Mouse (Mus musculus): Measurements from ENCODE around the gene Mtr. TPM values are rescaled to one million over a fixed set of nuclear protein-coding genes. Genes with fewer than 3 reads are reported as not detected.

The Mtr gene
- polyA plus RNA-seq, 1 experiment from 2014 or later = 4.0 TPM

DNA sequence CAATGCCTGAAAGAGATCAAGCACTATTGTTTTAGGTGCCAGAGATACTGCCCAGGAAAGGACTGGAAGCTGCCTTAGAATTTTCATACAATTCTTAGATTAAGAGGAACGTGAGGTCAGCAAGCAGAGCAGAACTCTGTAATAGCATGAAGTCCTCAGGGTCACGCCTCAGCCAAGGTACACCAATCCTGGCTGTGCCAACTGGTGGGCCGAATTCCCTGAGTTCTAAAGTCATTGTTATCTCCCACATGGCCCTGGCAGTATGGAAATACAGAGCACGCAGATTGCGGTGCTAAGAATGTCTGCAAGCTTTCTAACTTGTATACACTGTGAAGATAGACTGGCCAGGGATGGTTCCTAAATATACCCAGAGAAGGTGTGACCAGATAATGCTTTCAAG, 43.0 kb downstream of the Mtr start:
- no peaks in the 10 kb centered on the region for H3K9me3 ChIP-seq (ENCODE audit: control insufficient read depth, low read length)
- no peak overlapping the region for H3K27ac ChIP-seq (ENCODE audit: low read depth, low read length)
- H3K27me3 ChIP-seq (ENCODE audit: control insufficient read depth, insufficient read depth, low read length) = no peaks in the 10 kb centered on the region
- H3K4me3 ChIP-seq (ENCODE audit: low read depth, low read length) = no peak overlapping the region
- no peak overlapping the region for H3K4me2 ChIP-seq (ENCODE audit: low read depth, low read length)
- 88% methylated on average over 5 of the region's 5 CpGs for WGBS
- H3K4me1 ChIP-seq (ENCODE audit: control insufficient read depth, insufficient read depth, low read length) = no peaks in the 10 kb centered on the region
- peaks cover 16% of the 10 kb centered on the region for H3K36me3 ChIP-seq (ENCODE audit: control insufficient read depth, insufficient read depth, low read length)
- H3K9ac ChIP-seq (replicated peaks; ENCODE audit: low read depth, low read length) = no peak overlapping the region
- ATAC-seq (ENCODE audit: low read depth) = no peak

- Histone ChIP-seq H3K27me3 (ENCODE audit: control insufficient read depth, insufficient read depth, low read length) (no peaks in the 10 kb centered on the region), H3K4me2 (ENCODE audit: low read depth, low read length) (no peak overlapping the region), H3K9ac (replicated peaks; ENCODE audit: low read depth, low read length) (no peak overlapping the region), H3K27ac (ENCODE audit: low read depth, low read length) (no peak overlapping the region), H3K4me3 (ENCODE audit: low read depth, low read length) (no peak overlapping the region), H3K4me1 (ENCODE audit: control insufficient read depth, insufficient read depth, low read length) (no peaks in the 10 kb centered on the region), H3K36me3 (ENCODE audit: control insufficient read depth, insufficient read depth, low read length) (peaks cover 16% of the 10 kb centered on the region), H3K9me3 (ENCODE audit: control insufficient read depth, low read length) (no peaks in the 10 kb centered on the region)
- no peak for ATAC-seq (ENCODE audit: low read depth)
- WGBS = 81% methylated on average over 2 of the region's 2 CpGs
These were observed 46.9 kb downstream of the Mtr start for GRCm38 (mm10) chr13:12211058-12211457.

DNA sequence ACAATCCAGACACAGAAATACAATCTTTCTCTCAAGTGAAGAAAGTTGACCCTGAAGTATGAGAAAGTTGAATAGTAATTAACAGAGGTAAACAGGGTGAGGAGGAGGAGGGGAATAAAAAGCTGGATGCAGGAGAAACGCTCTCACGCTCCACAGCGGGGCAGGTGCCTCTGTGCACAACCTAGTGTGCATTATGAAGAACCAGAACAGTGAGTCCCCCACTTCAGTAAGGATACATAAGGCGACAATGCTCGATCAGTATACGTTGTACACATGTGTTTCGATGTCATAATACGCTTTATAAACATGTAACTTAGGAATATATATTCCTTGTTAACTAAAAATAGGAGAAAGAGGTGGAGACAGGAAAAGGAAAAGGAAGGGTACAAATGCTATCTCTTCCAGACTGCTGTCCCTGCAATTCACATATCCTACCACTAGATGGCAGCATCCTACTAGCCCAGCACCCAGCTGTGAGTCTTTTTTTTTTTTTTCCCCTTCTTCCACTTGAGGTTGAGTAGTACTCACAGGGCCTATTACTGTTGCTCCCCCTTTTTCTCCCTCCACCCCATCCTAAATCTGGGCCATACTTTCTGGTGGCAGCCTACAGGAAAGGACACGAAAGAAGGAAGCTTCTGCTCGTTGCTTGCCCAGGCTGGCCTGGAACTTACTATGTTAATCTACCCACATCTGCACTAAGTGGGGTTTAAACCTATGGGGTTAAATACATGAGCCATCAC, 47.7 kb downstream of the Mtr start:
- H3K4me2 ChIP-seq (ENCODE audit: low read depth, low read length) = no peak overlapping the region
- H3K27ac ChIP-seq (ENCODE audit: low read depth, low read length) = no peak overlapping the region
- H3K4me3 ChIP-seq (ENCODE audit: low read depth, low read length) = no peak overlapping the region
- peaks cover 16% of the 10 kb centered on the region for H3K36me3 ChIP-seq (ENCODE audit: control insufficient read depth, insufficient read depth, low read length)
- 81% methylated on average over 10 of the region's 10 CpGs for WGBS
- no peaks in the 10 kb centered on the region for H3K4me1 ChIP-seq (ENCODE audit: control insufficient read depth, insufficient read depth, low read length)
- no peak overlapping the region for H3K9ac ChIP-seq (replicated peaks; ENCODE audit: low read depth, low read length)
- H3K9me3 ChIP-seq (ENCODE audit: control insufficient read depth, low read length) = no peaks in the 10 kb centered on the region
- ATAC-seq (ENCODE audit: low read depth) = peak; percentile 34
- H3K27me3 ChIP-seq (ENCODE audit: control insufficient read depth, insufficient read depth, low read length) = no peaks in the 10 kb centered on the region

DNA sequence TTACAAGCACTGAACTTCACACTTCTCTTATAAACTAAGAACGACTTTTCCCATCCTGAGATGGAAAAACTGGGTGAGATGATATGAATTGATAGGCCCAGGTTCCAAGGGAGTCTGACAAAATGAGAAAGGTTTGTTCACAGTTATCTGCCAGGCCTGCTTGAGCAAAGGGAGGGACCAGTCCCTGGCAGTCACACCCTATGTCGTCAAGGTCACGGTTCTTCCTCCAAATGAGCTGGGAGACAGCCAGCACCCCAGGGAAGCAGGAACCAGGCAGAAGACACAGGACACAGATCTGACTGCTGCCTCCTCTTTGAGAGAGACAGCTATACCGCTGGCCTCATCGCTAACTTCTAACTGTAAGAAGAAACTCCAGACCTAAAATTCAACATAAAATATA, 57.5 kb downstream of the Mtr start:
- Histone ChIP-seq H3K4me1 (ENCODE audit: control insufficient read depth, insufficient read depth, low read length) (no peaks in the 10 kb centered on the region), H3K4me3 (ENCODE audit: low read depth, low read length) (no peak overlapping the region), H3K4me2 (ENCODE audit: low read depth, low read length) (no peak overlapping the region), H3K36me3 (ENCODE audit: control insufficient read depth, insufficient read depth, low read length) (peaks cover 8% of the 10 kb centered on the region), H3K27ac (ENCODE audit: low read depth, low read length) (no peak overlapping the region), H3K27me3 (ENCODE audit: control insufficient read depth, insufficient read depth, low read length) (no peaks in the 10 kb centered on the region), H3K9me3 (ENCODE audit: control insufficient read depth, low read length) (no peaks in the 10 kb centered on the region), H3K9ac (replicated peaks; ENCODE audit: low read depth, low read length) (no peak overlapping the region)
- no peak for ATAC-seq (ENCODE audit: low read depth)
- WGBS = 87% methylated on average over 5 of the region's 5 CpGs

DNA sequence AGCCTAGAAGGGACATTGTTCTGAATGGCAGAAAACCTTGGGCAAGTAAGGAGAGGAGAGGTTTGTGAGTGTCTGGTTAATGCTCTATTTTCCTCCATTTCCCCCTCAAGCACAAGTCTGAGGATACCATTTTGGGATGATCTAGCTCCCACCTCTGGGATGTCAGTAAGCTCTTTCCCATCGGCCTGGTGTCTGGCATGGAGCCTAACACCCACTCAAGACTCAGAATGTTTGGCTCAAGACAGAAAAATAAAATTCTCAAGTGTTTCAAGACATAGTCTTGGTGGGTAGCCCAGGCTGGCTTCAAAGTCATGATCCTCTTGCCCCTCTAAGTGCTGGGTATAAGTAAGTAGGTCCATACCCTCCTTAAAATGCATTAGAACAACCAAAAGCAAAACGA, 59.4 kb downstream of the Mtr start:
- no peak overlapping the region for H3K4me2 ChIP-seq (ENCODE audit: low read depth, low read length)
- 95% methylated on average over 2 of the region's 2 CpGs for WGBS
- H3K36me3 ChIP-seq (ENCODE audit: control insufficient read depth, insufficient read depth, low read length) = peaks cover 8% of the 10 kb centered on the region
- no peaks in the 10 kb centered on the region for H3K9me3 ChIP-seq (ENCODE audit: control insufficient read depth, low read length)
- no peak for ATAC-seq (ENCODE audit: low read depth)
- H3K27ac ChIP-seq (ENCODE audit: low read depth, low read length) = no peak overlapping the region
- no peaks in the 10 kb centered on the region for H3K4me1 ChIP-seq (ENCODE audit: control insufficient read depth, insufficient read depth, low read length)
- no peaks in the 10 kb centered on the region for H3K27me3 ChIP-seq (ENCODE audit: control insufficient read depth, insufficient read depth, low read length)
- no peak overlapping the region for H3K9ac ChIP-seq (replicated peaks; ENCODE audit: low read depth, low read length)
- no peak overlapping the region for H3K4me3 ChIP-seq (ENCODE audit: low read depth, low read length)

DNA sequence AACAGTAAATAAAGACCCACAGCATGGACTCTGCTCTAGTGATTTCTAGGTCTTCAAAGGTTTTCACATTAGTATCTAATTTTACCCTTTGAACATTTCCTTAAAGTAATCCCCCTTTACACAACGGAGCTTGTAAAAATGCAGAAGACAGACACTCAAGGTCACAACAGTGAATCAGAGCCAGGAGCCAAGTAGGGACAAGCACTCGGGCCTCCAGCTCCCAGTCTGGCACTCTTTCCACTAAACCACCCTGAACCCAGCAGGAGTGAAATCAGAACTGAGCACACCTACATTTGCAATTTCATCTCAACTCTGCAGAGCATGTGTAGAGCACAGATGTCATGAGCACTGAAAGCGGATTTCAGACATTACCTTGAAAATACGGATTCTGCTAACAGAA, 61.1 kb downstream of the Mtr start:
- no peak overlapping the region for H3K27ac ChIP-seq (ENCODE audit: low read depth, low read length)

DNA sequence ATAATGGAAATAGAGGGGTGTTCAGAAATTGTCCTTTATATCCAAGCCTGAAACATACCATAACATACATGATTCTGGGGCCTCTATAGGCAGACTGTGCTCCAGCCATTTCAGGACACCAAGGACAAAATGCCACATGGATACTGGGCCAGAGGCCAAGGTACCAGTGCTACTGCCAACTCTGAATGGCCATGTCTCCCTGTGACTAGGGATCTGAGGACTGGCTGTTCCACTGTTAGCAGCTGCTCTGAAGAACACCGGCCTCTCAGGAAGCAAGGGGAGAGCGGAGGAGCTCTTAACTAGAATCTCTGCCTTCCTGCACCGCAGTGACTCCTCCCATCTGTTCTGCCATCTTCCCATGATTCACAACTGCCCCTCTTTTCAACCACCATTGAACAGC, 61.9 kb downstream of the Mtr start:
- ATAC-seq (ENCODE audit: low read depth) = peak; percentile 65
- no peak overlapping the region for H3K4me2 ChIP-seq (ENCODE audit: low read depth, low read length)
- 82% methylated on average over 3 of the region's 3 CpGs for WGBS
- no peaks in the 10 kb centered on the region for H3K27me3 ChIP-seq (ENCODE audit: control insufficient read depth, insufficient read depth, low read length)
- peaks cover 8% of the 10 kb centered on the region for H3K36me3 ChIP-seq (ENCODE audit: control insufficient read depth, insufficient read depth, low read length)
- no peak overlapping the region for H3K27ac ChIP-seq (ENCODE audit: low read depth, low read length)
- H3K9me3 ChIP-seq (ENCODE audit: control insufficient read depth, low read length) = no peaks in the 10 kb centered on the region
- H3K4me3 ChIP-seq (ENCODE audit: low read depth, low read length) = no peak overlapping the region
- H3K4me1 ChIP-seq (ENCODE audit: control insufficient read depth, insufficient read depth, low read length) = no peaks in the 10 kb centered on the region
- H3K9ac ChIP-seq (replicated peaks; ENCODE audit: low read depth, low read length) = no peak overlapping the region

More for the DNA sequence above, 61.1 kb downstream of the Mtr start:
- Histone ChIP-seq H3K4me3 (ENCODE audit: low read depth, low read length) (no peak overlapping the region), H3K4me2 (ENCODE audit: low read depth, low read length) (no peak overlapping the region), H3K9me3 (ENCODE audit: control insufficient read depth, low read length) (no peaks in the 10 kb centered on the region), H3K36me3 (ENCODE audit: control insufficient read depth, insufficient read depth, low read length) (peaks cover 8% of the 10 kb centered on the region), H3K9ac (replicated peaks; ENCODE audit: low read depth, low read length) (no peak overlapping the region), H3K27me3 (ENCODE audit: control insufficient read depth, insufficient read depth, low read length) (no peaks in the 10 kb centered on the region), H3K4me1 (ENCODE audit: control insufficient read depth, insufficient read depth, low read length) (no peaks in the 10 kb centered on the region)
- WGBS = 95% methylated on average over 4 of the region's 4 CpGs
- ATAC-seq (ENCODE audit: low read depth) = no peak

DNA sequence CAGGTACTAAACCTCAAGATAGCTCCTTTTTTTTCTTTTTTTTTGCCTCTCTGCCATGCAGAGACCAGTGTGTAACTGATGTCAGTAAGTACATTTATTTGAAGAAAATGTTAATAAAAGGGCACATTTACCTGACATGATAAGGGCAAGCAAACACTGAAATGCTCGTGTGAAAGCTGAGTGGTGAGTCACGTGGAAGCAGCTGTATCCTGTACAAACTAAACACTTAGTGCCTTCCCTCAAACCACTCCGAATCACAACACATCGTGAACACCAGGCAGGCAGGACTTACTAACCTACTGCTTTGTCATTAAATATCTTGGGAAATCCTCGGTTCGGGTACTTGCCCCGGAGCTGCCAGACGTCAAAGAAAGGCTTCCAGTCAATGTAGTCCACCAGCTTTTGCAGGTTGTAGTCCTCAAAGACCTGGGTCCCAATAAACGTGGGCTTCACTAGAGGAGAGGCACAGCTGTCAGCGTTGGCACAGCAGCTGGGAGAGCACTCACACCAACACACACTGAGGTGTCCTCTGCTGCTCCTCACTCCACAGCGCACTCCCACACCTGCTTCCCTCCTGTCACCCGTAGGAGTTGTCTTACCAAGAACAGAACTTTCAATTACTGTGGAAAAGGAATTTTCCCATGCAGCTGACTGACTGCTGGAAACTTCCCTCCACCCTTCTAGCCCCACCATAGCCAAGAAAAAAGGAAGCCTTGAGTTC, 62.8 kb downstream of the Mtr start:
- ATAC-seq (ENCODE audit: low read depth) = no peak
- Histone ChIP-seq H3K27me3 (ENCODE audit: control insufficient read depth, insufficient read depth, low read length) (no peaks in the 10 kb centered on the region), H3K9me3 (ENCODE audit: control insufficient read depth, low read length) (no peaks in the 10 kb centered on the region), H3K36me3 (ENCODE audit: control insufficient read depth, insufficient read depth, low read length) (peaks cover 8% of the 10 kb centered on the region), H3K4me1 (ENCODE audit: control insufficient read depth, insufficient read depth, low read length) (no peaks in the 10 kb centered on the region), H3K4me2 (ENCODE audit: low read depth, low read length) (no peak overlapping the region), H3K4me3 (ENCODE audit: low read depth, low read length) (no peak overlapping the region), H3K27ac (ENCODE audit: low read depth, low read length) (no peak overlapping the region), H3K9ac (replicated peaks; ENCODE audit: low read depth, low read length) (no peak overlapping the region)
- 94% methylated on average over 12 of the region's 12 CpGs for WGBS

DNA sequence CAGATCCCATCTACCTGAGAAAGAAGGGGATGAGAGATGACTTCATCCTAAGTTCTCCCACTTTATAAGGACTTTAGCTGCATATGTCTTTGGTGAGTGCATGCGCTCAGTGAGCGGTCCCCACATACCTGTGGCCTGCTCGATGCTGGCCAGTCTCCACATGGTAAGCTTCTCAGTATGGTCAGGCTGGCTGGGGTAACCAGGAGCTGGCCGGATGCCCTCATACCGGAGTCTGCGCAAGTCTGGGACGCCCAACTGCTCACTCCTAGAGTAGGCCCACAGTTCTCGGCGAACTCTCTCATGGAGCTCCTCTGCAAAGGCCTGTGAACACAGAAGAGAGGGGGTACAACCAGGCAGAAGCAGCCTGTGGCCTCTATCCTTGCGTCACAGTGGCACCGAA, 68.7 kb downstream of the Mtr start:
- no peaks in the 10 kb centered on the region for H3K4me1 ChIP-seq (ENCODE audit: control insufficient read depth, insufficient read depth, low read length)
- H3K4me2 ChIP-seq (ENCODE audit: low read depth, low read length) = no peak overlapping the region
- no peak for ATAC-seq (ENCODE audit: low read depth)
- WGBS = 95% methylated on average over 11 of the region's 11 CpGs
- H3K27ac ChIP-seq (ENCODE audit: low read depth, low read length) = no peak overlapping the region
- H3K9me3 ChIP-seq (ENCODE audit: control insufficient read depth, low read length) = no peaks in the 10 kb centered on the region
- H3K4me3 ChIP-seq (ENCODE audit: low read depth, low read length) = no peak overlapping the region
- no peaks in the 10 kb centered on the region for H3K27me3 ChIP-seq (ENCODE audit: control insufficient read depth, insufficient read depth, low read length)
- peaks cover 6% of the 10 kb centered on the region; the same call in 1 of the 2 replicates for H3K36me3 ChIP-seq (ENCODE audit: control insufficient read depth, insufficient read depth, low read length)
- H3K9ac ChIP-seq (replicated peaks; ENCODE audit: low read depth, low read length) = no peak overlapping the region
